ENCODE assay signal across 10 mouse cellular contexts in the genomic region with DNA sequence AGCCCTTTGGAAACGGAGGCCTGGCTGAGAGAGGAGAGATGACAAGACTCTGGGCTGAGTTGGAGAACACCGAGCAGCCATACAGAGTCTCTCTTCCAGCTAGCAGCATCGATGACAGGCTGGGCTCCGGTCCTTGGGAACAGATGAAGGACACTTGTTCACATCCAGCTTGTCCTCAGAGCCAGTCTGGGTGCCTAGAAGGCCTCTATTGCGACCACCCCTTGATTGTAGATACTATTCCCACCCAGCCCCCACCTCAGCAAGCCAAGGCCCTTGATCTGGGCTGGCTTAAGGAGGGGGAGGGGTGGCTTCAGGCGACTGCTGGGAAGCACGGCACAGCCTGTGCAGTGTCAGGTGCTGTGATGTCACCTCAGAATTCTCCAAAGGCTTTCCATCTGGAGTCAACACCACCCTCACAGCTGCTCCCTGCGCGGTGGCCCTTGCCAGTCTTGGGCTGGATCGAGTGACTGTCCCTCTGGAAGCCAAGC. TPM values are rescaled to one million over a fixed set of nuclear protein-coding genes. Genes with fewer than 3 reads are reported as not detected.
DNase-seq lines count a peak whose midpoint lies in the region; ATAC-seq lines count a peak whose summit lies in the region.
"Had no signal": no experiment of that assay in that cellular context is flagged by ENCODE, and none has a peak within 500 bp of the region (broad histone marks: within the 10 kb centered on the region; RNA-seq: fewer than 3 reads in every experiment).

No protein-coding gene starts in this region.

- no peak overlapping the region for H3K4me3 ChIP-seq in kidney, embryonic 16.5 days (ENCODE audit: low read length)
- H3K4me3 ChIP-seq in embryonic facial prominence, embryonic 14.5 days (ENCODE audit: low read depth, low read length): no peak overlapping the region
- H3K4me3 ChIP-seq in heart, embryonic 10.5 days: no peak overlapping the region
- H3K4me3 ChIP-seq in limb, embryonic 13.5 days: no peak overlapping the region
- H3K4me3 ChIP-seq: liver, embryonic 15.5 days had no signal

- H3K4me2 ChIP-seq in kidney, embryonic 16.5 days (replicated peaks; ENCODE audit: low read depth, low read length): no peak overlapping the region
- no peak overlapping the region for H3K4me2 ChIP-seq in embryonic facial prominence, embryonic 14.5 days (ENCODE audit: low read depth, low read length)
- no peak overlapping the region for H3K4me2 ChIP-seq in limb, embryonic 13.5 days (replicated peaks)
- H3K4me2 ChIP-seq: liver, embryonic 15.5 days had no signal

- 0 out of 2 replicates have a peak, but pooled peaks cover 3% of the 10 kb centered on the region for H3K4me1 ChIP-seq in kidney, embryonic 16.5 days (ENCODE audit: insufficient read depth, low read length)
- no peaks in the 10 kb centered on the region for H3K4me1 ChIP-seq in embryonic facial prominence, embryonic 14.5 days (ENCODE audit: control insufficient read depth, insufficient read depth, low read length)
- H3K4me1 ChIP-seq in heart, embryonic 10.5 days: peaks cover 26% of the 10 kb centered on the region
- H3K4me1 ChIP-seq in limb, embryonic 13.5 days: peaks cover 13% of the 10 kb centered on the region; the same call in 1 of the 2 replicates
- H3K4me1 ChIP-seq: liver, embryonic 15.5 days had no signal

- peak; percentile 51; the same call in 1 of the 2 replicates for ATAC-seq in kidney, embryonic 16.5 days (ENCODE audit: low FRiP score, low TSS enrichment)
- peak; percentile 88 for ATAC-seq in embryonic facial prominence, embryonic 14.5 days (ENCODE audit: low read depth)
- peak; percentile 70 for ATAC-seq in limb, embryonic 13.5 days (ENCODE audit: low FRiP score, low read depth)

- H3K27me3 ChIP-seq in kidney, embryonic 16.5 days (ENCODE audit: insufficient read depth, low read length): no peaks in the 10 kb centered on the region
- no peaks in the 10 kb centered on the region for H3K27me3 ChIP-seq in embryonic facial prominence, embryonic 14.5 days (replicated peaks; ENCODE audit: control insufficient read depth, insufficient read depth, low read length)
- no peaks in the 10 kb centered on the region for H3K27me3 ChIP-seq in heart, embryonic 10.5 days (ENCODE audit: insufficient read depth, poor library complexity, severe bottlenecking)
- H3K27me3 ChIP-seq in limb, embryonic 13.5 days: peaks cover 2% of the 10 kb centered on the region; the same call in 1 of the 2 replicates

- H3K36me3 ChIP-seq in kidney, embryonic 16.5 days (ENCODE audit: insufficient read depth, low read length): no peaks in the 10 kb centered on the region
- no peaks in the 10 kb centered on the region for H3K36me3 ChIP-seq in embryonic facial prominence, embryonic 14.5 days (ENCODE audit: control insufficient read depth, insufficient read depth, low read length)
- no peaks in the 10 kb centered on the region for H3K36me3 ChIP-seq in heart, embryonic 10.5 days
- no peaks in the 10 kb centered on the region for H3K36me3 ChIP-seq in limb, embryonic 13.5 days
- H3K36me3 ChIP-seq: liver, embryonic 15.5 days had no signal

- no peak overlapping the region for H3K27ac ChIP-seq in kidney, embryonic 16.5 days (ENCODE audit: low read length)
- no peak overlapping the region for H3K27ac ChIP-seq in embryonic facial prominence, embryonic 14.5 days (replicated peaks; ENCODE audit: low read depth, low read length)
- H3K27ac ChIP-seq in heart, embryonic 10.5 days: peak overlapping the region; percentile 73; the same call in 1 of the 2 replicates
- H3K27ac ChIP-seq in limb, embryonic 13.5 days: no peak overlapping the region
- H3K27ac ChIP-seq: liver, embryonic 15.5 days had no signal

- H3K9me3 ChIP-seq in kidney, embryonic 16.5 days (ENCODE audit: low read length): no peaks in the 10 kb centered on the region
- H3K9me3 ChIP-seq in embryonic facial prominence, embryonic 14.5 days (ENCODE audit: control insufficient read depth, low read length): no peaks in the 10 kb centered on the region
- no peaks in the 10 kb centered on the region for H3K9me3 ChIP-seq in heart, embryonic 10.5 days
- H3K9me3 ChIP-seq in limb, embryonic 13.5 days: no peaks in the 10 kb centered on the region
- H3K9me3 ChIP-seq: liver, embryonic 15.5 days had no signal

- WGBS in kidney, embryonic 16.5 days: 48% methylated on average over 10 of the region's 10 CpGs
- 50% methylated on average over 10 of the region's 10 CpGs for WGBS in embryonic facial prominence, embryonic 14.5 days
- 36% methylated on average over 10 of the region's 10 CpGs for WGBS in heart, embryonic 10.5 days
- WGBS in limb, embryonic 13.5 days: 48% methylated on average over 10 of the region's 10 CpGs

- no peak for DNase-seq in kidney, postnatal 25 days
- DNase-seq in embryonic facial prominence, embryonic 14.5 days (ENCODE audit: low spot score): peak; percentile 59
- no peak for DNase-seq in heart, embryonic 10.5 days (ENCODE audit: low spot score)
- DNase-seq in left cerebral cortex, adult 8-10 months (ENCODE audit: low spot score in 2 of 2): no peak
- DNase-seq in T-cell, adult 2 months (ENCODE audit: low spot score): no peak
- DNase-seq in cerebellum, adult 11 months: no peak
- DNase-seq: thymus, postnatal 14 days had no signal

- no peak overlapping the region for H3K9ac ChIP-seq in kidney, embryonic 16.5 days (replicated peaks; ENCODE audit: low read length)
- no peak overlapping the region for H3K9ac ChIP-seq in embryonic facial prominence, embryonic 14.5 days (ENCODE audit: low read depth, low read length)
- no peak overlapping the region for H3K9ac ChIP-seq in limb, embryonic 13.5 days
- H3K9ac ChIP-seq: liver, embryonic 15.5 days had no signal

RNA-seq across cellular contexts. Expression of gene Atoh8, which starts 19.3 kb away (rescaled TPM):
- polyA plus RNA-seq in kidney, embryonic 16.5 days (2015; fragmentation: Nextera tagmentation; extraction: Ambion mirVana): 24.2 and 25.3 TPM in 2 replicates
- polyA plus RNA-seq in embryonic facial prominence, embryonic 14.5 days (2014; fragmentation: Nextera tagmentation; extraction: Ambion mirVana): 12.1 and 12.9 TPM in 2 replicates
- 10.9 and 15.7 TPM in 2 replicates for polyA plus RNA-seq in heart, embryonic 10.5 days (2016; fragmentation: Nextera tagmentation; extraction: Ambion mirVana)
- 31.5 and 32.3 TPM in 2 replicates for polyA plus RNA-seq in limb, embryonic 13.5 days (2015; fragmentation: Nextera tagmentation; extraction: Ambion mirVana)
- total RNA-seq in left cerebral cortex, adult 8-10 months (2022): 1 to 10 TPM; 1.3 to 2.1 (median 1.9) TPM

RNA-seq across cellular contexts. Expression of gene Sftpb, which starts 49.8 kb away (rescaled TPM):
- 5.4 TPM in 1 of 2 replicates, not detected in the other for polyA plus RNA-seq in kidney, embryonic 16.5 days (2015; fragmentation: Nextera tagmentation; extraction: Ambion mirVana)
- not detected in 2 replicates for polyA plus RNA-seq in embryonic facial prominence, embryonic 14.5 days (2014; fragmentation: Nextera tagmentation; extraction: Ambion mirVana)
- polyA plus RNA-seq in heart, embryonic 10.5 days (2016; fragmentation: Nextera tagmentation; extraction: Ambion mirVana): 0.12 and 0.30 TPM in 2 replicates
- not detected in 2 replicates for polyA plus RNA-seq in limb, embryonic 13.5 days (2015; fragmentation: Nextera tagmentation; extraction: Ambion mirVana)
- total RNA-seq in left cerebral cortex, adult 8-10 months (2022): not detected
- polyA plus RNA-seq: liver, embryonic 15.5 days had no signal
